Mouse (Mus musculus): Measurements from ENCODE around the gene Castor1.
A peak's percentile ranks its signal among the peaks of the same experiment; 100 is the strongest.
"Not testable (repeated sequence)": the region's sequence is repeated elsewhere in the genome, so short reads cannot be mapped to it uniquely, and the experiment has no call there.

Gene Castor1

GRCm38 (mm10) chr11:4217914-4218629 is at the start of gene Castor1:
Gene Castor1 (plus strand): TSS chr11:4218225.
- DNase-seq (ENCODE audit: low read depth, low spot score), result no peak

- peak; percentile 42 for DNase-seq (ENCODE audit: low read depth, low spot score)
These were observed 43.4 kb upstream of the Castor1 start for GRCm38 (mm10) chr11:4174586-4174985.

DNA sequence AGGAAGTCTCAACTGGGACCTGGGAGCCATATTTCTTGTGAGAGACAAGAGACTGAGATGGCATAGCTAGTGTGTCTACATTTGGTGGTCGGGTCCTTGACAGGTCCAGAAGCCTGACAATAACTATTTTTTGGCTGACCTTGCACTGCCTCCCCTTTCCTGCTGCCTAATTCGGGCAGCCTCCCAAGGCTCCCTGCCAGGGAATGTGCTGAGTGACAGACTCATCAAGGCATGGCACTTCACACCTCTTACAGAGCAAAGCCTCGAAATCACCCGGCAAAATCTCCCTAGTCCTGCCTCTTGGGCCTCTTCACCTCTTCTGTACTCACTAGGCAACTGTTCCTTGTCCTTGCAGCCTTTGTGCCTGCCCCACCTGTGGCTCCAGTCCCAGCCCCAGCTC is 40.3 kb upstream of the Castor1 start:
- DNase-seq (ENCODE audit: low read depth, low spot score), result no peak

GRCm38 (mm10) chr11:4182061-4182460 is 36.0 kb upstream of the Castor1 start:
- DNase-seq (ENCODE audit: low read depth, low spot score), result no peak

DNA sequence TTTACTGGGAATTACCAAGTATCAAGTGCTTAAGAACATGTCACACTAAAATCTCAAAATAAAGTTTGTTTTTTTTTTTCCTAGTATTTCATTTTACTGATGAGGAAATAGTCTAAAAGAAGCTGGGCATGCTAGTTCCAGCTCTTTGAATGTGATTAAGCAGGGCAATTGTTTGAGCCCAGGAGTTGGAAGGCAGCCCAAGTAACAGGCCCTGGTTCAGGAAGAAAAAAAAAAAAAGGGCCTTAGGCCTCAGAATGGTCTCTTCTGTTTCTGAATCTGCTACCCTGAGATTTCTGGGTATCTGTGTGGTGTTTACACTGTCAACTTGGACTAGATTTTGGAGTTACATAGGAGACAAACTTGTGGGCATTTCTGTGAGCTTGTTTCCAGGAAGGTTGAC is 34.5 kb upstream of the Castor1 start:
- no peak for DNase-seq (ENCODE audit: low read depth, low spot score)

GRCm38 (mm10) chr11:4184251-4184952 is 33.6 kb upstream of the Castor1 start:
- DNase-seq (ENCODE audit: low read depth, low spot score), result no peak

DNA sequence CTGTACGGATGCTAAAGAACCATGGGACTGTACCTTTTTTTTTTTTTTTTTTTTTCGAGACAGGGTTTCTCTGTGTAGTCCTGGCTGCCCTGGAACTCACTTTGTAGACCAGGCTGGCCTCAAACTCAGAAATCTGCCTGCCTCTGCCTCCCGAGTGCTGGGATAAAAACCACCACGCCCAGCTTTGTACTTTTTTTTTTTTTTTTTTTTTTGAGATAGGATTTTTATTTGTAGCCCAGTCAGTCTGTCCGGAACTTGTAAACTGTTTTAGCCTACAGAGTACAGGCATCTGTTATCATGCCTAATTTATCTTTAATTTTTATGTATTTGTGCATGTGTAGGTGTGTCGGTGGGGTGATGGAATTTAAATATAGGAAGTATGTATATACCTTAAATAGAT is 32.5 kb upstream of the Castor1 start:
- not testable (repeated sequence) for DNase-seq (ENCODE audit: low read depth, low spot score)

- peak; percentile 94 for DNase-seq (ENCODE audit: low read depth, low spot score)
These were observed 31.3 kb upstream of the Castor1 start, which contains the start of gene Tbc1d10a for GRCm38 (mm10) chr11:4186486-4187317. Gene Tbc1d10a (plus strand): TSS chr11:4186789.

- DNase-seq (ENCODE audit: low read depth, low spot score), result no peak
These were observed 30.7 kb upstream of the Castor1 start for GRCm38 (mm10) chr11:4187318-4187700.

- no peak for DNase-seq (ENCODE audit: low read depth, low spot score)
These were observed 28.8 kb upstream of the Castor1 start for GRCm38 (mm10) chr11:4189182-4189581.

- no peak for DNase-seq (ENCODE audit: low read depth, low spot score)
These were observed 27.3 kb upstream of the Castor1 start for GRCm38 (mm10) chr11:4190677-4191076.

- no peak for DNase-seq (ENCODE audit: low read depth, low spot score)
These were observed 25.3 kb upstream of the Castor1 start for GRCm38 (mm10) chr11:4192757-4193156.

GRCm38 (mm10) chr11:4193420-4193819 is 24.6 kb upstream of the Castor1 start:
- no peak for DNase-seq (ENCODE audit: low read depth, low spot score)

GRCm38 (mm10) chr11:4195597-4196031 is 22.4 kb upstream of the Castor1 start:
- no peak for DNase-seq (ENCODE audit: low read depth, low spot score)

GRCm38 (mm10) chr11:4196636-4197035 is 21.4 kb upstream of the Castor1 start:
- no peak for DNase-seq (ENCODE audit: low read depth, low spot score)

DNA sequence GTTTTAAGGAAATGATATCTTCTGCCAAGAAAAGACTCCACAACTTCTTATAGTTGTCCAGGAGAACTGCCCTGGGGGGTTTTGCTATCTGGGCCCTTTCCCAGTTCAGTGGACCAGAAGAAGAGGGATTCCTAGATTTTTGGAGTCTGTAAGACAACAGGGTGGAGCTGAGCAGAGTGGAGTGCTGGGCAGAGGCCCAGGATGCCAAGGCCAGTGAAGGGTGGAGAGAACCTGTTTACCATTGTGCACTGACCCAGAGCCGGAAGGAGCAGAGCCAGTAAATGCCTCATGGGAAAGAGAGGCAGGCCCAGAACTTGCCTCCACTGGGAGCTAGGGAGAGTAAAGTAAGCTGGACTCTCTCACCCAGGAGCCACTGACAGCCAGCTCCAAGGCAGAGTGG is 20.3 kb upstream of the Castor1 start:
- no peak for DNase-seq (ENCODE audit: low read depth, low spot score)

DNA sequence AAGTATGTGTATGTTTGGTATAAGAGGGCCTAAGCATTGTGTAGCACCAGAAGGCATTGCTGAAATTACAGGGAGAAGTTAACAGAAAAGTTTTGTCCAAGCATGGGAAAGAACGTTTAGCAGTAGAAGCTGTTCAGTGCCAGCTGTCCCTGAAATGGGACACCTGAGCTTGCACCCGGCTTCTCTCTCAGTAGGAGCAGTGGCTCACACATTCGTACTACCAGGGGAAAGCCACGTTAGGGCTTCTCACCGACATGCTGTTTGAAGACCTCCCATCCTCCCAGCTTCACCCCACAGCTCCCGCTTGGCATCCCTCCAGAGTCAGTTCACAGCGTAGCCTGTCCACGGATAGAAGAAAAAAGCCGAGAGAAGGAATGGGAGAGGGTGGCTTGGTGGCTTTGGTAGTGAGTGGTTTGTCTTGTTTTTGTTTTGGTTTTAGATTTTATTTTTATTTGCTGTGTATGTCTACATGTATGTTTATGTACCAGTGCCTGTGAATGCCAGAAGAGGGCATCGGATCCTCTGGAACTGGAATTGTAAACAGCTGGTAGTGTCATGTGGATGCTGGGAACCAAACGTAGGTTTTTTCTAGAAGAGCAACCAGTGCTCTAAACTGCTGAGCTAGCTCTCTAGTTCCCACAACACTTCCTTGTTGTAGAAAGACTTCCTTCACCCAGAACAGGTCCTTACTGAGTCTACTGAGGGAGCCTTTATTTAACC is 15.9 kb upstream of the Castor1 start:
- DNase-seq (ENCODE audit: low read depth, low spot score), result no peak

DNA sequence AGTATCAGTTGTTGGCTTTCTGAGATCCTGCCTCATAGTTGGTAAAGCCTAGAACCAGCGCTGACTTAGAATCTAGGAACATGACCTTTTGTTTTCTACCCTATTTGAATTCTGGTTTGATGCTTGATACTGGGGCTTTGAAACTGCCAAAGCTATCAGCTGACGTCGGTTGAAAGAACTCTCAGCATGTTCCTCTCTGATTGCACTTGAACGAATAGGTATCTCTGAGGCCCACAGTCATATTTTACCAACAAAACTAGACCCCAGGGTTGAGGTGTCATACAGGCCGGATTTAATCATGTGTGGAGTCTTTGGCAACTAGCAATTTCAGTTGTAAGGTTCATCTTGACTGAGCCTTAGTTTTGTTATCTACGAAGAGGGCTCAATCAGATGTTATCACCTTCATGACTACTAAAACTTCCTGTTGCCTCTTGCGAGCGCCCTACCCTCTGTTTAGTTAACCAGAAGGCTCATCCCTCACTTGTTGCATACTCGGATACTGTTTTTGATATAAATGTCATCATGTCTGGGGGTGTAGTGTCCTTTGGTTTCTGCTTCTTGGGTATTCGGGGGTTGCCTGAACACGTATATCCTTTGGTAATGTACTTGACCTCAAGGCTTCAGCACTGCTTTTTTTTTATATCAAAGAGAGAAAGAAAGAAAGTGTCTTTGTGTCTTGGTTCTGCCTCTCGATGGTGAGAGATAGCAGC is 14.9 kb upstream of the Castor1 start:
- no peak for DNase-seq (ENCODE audit: low read depth, low spot score)

DNA sequence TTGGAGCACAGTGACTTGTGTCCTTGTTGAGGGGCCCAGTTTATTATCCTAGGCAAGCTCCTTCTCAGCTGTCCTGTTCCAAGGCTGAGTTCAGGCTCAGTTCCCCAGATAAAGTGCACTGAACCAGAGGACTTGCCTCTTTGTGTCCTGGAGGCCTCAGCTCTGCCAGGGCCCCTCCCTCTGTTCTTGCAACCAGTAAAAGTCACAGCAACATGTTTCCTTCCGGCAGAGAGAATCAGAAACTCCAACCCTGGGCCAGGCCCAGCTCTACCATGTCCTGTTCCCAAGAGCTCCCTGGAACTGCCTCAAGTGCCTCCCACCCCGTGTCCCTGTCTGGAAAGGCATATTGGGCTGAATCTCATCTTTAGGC is 14.3 kb upstream of the Castor1 start:
- DNase-seq (ENCODE audit: low read depth, low spot score), result no peak

- no peak for DNase-seq (ENCODE audit: low read depth, low spot score)
These were observed 12.8 kb upstream of the Castor1 start for GRCm38 (mm10) chr11:4205097-4205655.

GRCm38 (mm10) chr11:4205951-4206350 is 12.1 kb upstream of the Castor1 start:
- DNase-seq (ENCODE audit: low read depth, low spot score), result no peak

Measured in brain, embryonic 18.5 days (tissue).